Mouse (Mus musculus) thymus, adult 2 months (tissue): ENCODE measurements at regions not wholly inside any gene's neighbourhood (a gene's known extent, or its start where the extent isn't known, plus 50 kb on each side); places are given as distances from the start of the nearest gene placed in this dataset.

Source experiments
- DNase-seq: peaks from one replicate; pipeline ENCODE4 v3.0.0; 2021
- H3K27ac ChIP-seq: fragments of 200-500 bp; 2 replicates; pipeline ENCODE4 v1.5.1; 2012; ENCODE audit warnings: low read length, control low read depth; ENCODE audit not compliant: control insufficient read depth, insufficient read depth
- H3K27me3 ChIP-seq: fragments of 200-500 bp; 2 replicates; pipeline ENCODE4 v1.6.1; 2012; ENCODE audit warnings: mild to moderate bottlenecking, low read length, moderate library complexity, mixed read lengths; ENCODE audit not compliant: control insufficient read depth, insufficient read depth
- H3K36me3 ChIP-seq: fragments of 200-500 bp; 2 replicates; pipeline ENCODE4 v1.6.1; 2012; ENCODE audit warnings: mild to moderate bottlenecking, low read length, moderate library complexity; ENCODE audit not compliant: control insufficient read depth, insufficient read depth
- H3K4me1 ChIP-seq: fragments of 200-500 bp; replicated peaks from 2 replicates; pipeline ENCODE4 v1.6.1; 2012; ENCODE audit warnings: low read length; ENCODE audit not compliant: control insufficient read depth, insufficient read depth
- H3K4me3 ChIP-seq: fragments of 200-500 bp; 2 replicates; pipeline ENCODE4 v1.5.1; 2012; ENCODE audit warnings: mild to moderate bottlenecking, low read length, control low read depth, moderate library complexity; ENCODE audit not compliant: control insufficient read depth, insufficient read depth
- CTCF ChIP-seq: fragments of 200-500 bp; IDR thresholded peaks from 2 replicates; pipeline ENCODE4 v1.5.1; 2012; ENCODE audit warnings: mild to moderate bottlenecking, control low read depth, low read length, moderate library complexity, borderline replicate concordance; ENCODE audit not compliant: control insufficient read depth, poor library complexity, insufficient read depth; ENCODE audit errors: extremely low read depth
- POLR2A ChIP-seq: fragments of 200-500 bp; IDR thresholded peaks from 2 replicates; pipeline ENCODE4 v1.6.1; 2012; ENCODE audit warnings: mild to moderate bottlenecking, low read length, control low read depth, moderate library complexity; ENCODE audit not compliant: control insufficient read depth, poor library complexity, insufficient read depth; ENCODE audit errors: extremely low read depth
- WGBS: fragments of 180-500 bp; shearing (Covaris S2); methylation state at CpG from one replicate; pipeline ENCODE4 v1.1.7; 2018; 5-methylcytosine and 5-hydroxymethylcytosine counted together

DNA sequence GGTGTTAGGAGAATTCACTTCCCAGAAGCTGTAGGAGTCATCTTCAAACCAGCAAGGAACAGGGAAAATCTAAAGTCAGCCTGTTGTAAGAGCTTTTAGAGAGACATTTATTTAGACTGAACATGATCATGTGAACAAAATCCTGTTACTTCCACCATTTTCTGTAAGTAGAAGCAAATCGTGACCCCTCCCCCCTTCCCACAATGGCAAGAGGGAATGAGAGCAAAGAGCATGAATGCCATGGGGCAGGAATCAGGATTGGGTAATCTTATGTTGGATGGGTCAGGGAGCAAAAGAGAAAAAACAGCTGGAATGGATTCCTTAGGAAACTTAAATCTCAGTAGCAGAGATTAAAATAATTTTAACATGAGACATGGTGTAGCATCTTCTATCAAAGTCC lies 127.4 kb upstream of the Spaca1 start:
- H3K27ac ChIP-seq: no peak overlapping the region
- H3K27me3 ChIP-seq: no peaks in the 10 kb centered on the region
- no peaks in the 10 kb centered on the region for H3K4me1 ChIP-seq
- TF ChIP-seq POLR2A: no peak
- no peak for TF ChIP-seq CTCF
- H3K4me3 ChIP-seq: no peak overlapping the region
- H3K36me3 ChIP-seq: no peaks in the 10 kb centered on the region
- DNase-seq: no peak
- WGBS: 97% methylated on average over 1 of the region's 1 CpGs

DNA sequence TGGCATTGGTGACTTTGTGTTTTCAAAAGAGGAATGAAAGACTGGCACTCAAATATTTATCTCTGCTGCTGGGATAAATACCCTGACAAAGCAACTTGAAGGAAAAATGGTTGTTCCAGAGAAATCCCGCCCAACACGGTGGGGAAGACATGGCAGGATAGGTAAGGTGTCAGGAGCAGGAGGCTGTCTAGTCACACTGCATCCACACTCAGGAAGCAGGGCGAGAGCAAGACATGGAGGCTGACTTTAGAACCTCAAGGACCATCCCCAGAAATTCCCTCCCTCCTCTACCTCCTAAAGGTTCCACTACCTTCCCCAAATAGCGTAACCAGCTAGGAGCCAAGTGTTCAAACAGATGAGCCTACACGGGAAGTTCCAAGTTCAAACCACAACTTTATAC lies 136.5 kb upstream of the Spaca1 start:
- no peak for TF ChIP-seq POLR2A
- no peak for TF ChIP-seq CTCF
- Histone ChIP-seq H3K36me3 (no peaks in the 10 kb centered on the region), H3K27ac (no peak overlapping the region), H3K4me1 (no peaks in the 10 kb centered on the region), H3K4me3 (no peak overlapping the region), H3K27me3 (no peaks in the 10 kb centered on the region)
- WGBS: 97% methylated on average over 5 of the region's 5 CpGs
- DNase-seq: no peak

DNA sequence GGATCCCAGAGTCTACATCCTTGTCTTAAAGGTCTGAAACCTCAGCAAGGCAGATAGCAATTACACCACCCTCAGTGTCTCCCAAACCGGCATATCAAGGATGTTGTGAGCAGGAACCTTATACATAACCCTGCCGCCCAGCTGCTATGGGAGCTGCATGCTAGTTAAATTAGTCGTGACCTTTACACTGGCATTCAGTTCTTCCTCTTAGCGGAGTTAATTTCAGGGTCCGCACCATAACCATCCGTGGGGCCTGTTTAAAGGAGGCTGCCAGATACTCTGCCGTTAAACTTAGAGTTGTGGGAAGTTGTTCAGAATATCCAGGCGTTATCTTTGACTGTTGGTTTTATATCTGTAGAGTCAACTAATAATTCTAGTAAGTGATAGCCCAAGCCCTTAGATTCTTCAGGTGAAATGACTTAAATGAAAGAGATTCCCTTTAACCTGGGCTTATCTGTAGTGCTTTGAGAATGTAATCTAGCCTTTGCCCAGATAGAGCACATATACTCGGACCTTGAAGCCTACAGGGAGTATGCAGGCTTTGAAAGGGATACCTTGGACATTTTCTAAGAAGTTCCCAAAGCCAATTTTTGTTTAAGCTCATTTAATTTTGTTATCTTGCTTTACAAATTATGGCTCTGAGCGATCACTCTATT lies 153.3 kb upstream of the Spaca1 start:
- Histone ChIP-seq H3K36me3 (no peaks in the 10 kb centered on the region), H3K27ac (no peak overlapping the region), H3K4me3 (no peak overlapping the region), H3K27me3 (no peaks in the 10 kb centered on the region), H3K4me1 (no peaks in the 10 kb centered on the region)
- WGBS: 95% methylated on average over 10 of the region's 10 CpGs
- DNase-seq: no peak
- TF ChIP-seq CTCF (no peak), POLR2A (no peak)

DNA sequence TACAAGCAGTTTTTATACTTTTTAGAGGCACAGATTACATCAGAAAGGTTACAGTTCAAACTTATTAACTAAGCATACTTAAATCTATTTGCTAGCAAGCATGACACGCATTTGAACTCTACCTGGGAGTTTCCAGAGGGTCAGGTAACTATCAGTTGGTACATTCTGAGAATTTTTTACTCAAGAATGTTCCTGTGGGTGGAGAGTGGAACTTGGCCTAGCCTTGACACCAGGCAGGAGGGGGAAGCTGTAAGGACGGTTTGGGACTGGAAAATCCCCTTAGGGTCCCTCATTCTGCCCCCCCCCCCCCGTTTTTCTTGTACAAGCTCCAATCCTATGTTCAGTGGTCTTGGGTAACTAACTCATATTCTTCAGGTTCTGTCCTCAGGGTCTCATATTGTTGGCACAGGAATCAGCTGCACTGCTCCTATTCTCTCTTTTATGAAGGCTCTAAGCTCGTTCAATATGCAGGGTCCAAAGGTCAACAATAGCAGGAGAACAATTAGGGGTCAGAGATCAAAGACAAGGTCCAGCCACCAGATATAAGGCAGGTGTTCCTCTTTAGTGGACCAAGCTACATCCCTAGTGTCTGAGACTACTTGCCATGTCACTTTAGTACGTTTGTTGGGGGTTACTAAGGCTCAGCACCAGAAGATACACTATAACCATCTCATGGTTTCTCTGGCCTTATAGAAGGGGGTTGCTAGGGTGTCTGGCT lies 159.3 kb upstream of the Spaca1 start:
- 80% methylated on average over 5 of the region's 5 CpGs for WGBS
- Histone ChIP-seq H3K4me1 (no peaks in the 10 kb centered on the region), H3K27ac (no peak overlapping the region), H3K4me3 (no peak overlapping the region), H3K27me3 (no peaks in the 10 kb centered on the region), H3K36me3 (no peaks in the 10 kb centered on the region)
- no peak for DNase-seq
- TF ChIP-seq POLR2A (no peak), CTCF (no peak)

DNA sequence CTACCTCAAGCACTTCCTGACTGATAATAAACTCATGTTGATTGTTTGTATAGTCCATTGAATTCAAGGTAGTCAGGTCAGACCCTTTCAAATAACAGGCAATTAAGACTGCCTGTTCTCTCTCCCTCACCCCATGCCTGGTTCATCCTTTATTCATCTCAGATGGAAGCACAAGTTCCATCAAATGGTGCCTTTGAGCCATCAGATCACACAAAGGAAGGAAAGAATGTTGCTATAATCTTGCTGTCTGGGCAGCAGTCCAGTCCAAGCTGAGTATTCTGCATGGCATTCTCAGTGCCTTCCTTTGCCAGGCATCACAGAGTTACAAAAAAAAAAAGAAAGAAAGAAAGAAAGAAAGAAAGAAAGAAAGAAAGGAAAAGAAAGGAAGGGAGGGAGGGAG lies 163.7 kb upstream of the Spaca1 start:
- no peaks in the 10 kb centered on the region for H3K4me1 ChIP-seq
- H3K27me3 ChIP-seq: no peaks in the 10 kb centered on the region
- no peaks in the 10 kb centered on the region for H3K36me3 ChIP-seq
- no peak overlapping the region for H3K27ac ChIP-seq
- H3K4me3 ChIP-seq: no peak overlapping the region
- DNase-seq: no peak
- TF ChIP-seq CTCF (no peak), POLR2A (no peak)

DNA sequence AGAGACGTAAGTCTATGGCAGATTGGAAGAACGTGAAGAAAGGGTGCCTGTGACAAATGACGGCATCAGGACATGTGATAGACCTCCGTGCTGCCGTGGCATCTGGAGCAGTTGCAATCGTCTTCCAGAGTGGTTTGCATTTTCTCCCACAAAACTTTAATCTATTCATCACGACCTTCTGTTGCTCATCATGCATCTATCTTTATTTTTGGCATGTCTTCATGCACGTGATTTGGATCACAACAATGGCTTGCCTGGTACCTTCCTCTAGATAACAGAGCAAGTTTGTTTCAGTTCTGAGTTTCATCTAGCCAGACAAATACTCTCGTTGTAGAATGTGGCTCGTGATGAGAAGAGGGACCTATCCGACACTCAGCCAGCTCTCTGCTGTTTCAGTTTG lies 164.4 kb upstream of the Spaca1 start:
- no peak for TF ChIP-seq POLR2A
- H3K27ac ChIP-seq: no peak overlapping the region
- no peaks in the 10 kb centered on the region for H3K27me3 ChIP-seq
- no peaks in the 10 kb centered on the region for H3K36me3 ChIP-seq
- WGBS: 91% methylated on average over 11 of the region's 11 CpGs
- no peak for DNase-seq
- H3K4me3 ChIP-seq: no peak overlapping the region
- no peaks in the 10 kb centered on the region for H3K4me1 ChIP-seq
